Mouse (Mus musculus) adrenal gland, adult 2 months (tissue): Measurements from ENCODE around the gene Cdc37l1. TPM values are rescaled to one million over a fixed set of nuclear protein-coding genes. Genes with fewer than 3 reads are reported as not detected.

Experiments used
- polyA plus RNA-seq: library from polyadenylated mRNA; depleted of rRNA; stranded (reverse); fragments of >200 nt; gene quantifications from 2 replicates; pipeline ENCODE4 v1.2.3, GENCODE M21; 2012; rRNA removed
- total RNA-seq, 2 experiments: library from RNA; stranded (reverse); gene quantifications; 2 replicates each; pipeline ENCODE4 v1.2.3; 2021

Gene Cdc37l1
- total and polyA plus RNA-seq, 3 experiments: 11.2 to 46.2 (median 39.4) TPM

Other genes starting within 250 kb of the Cdc37l1 start
- gene Slc1a1, start 155.3 kb upstream of the Cdc37l1 start, total RNA-seq: 1 to 10 TPM in 1 of 2 experiments, under 1 TPM in 1; 0.89 to 1.5 TPM
- gene Slc1a1, start 155.3 kb upstream of the Cdc37l1 start, polyA plus RNA-seq: 0.59 and 0.64 TPM in 2 replicates
- gene Plpp6, start 26.4 kb upstream of the Cdc37l1 start, total RNA-seq: 10 to 100 TPM; 32.0 to 35.3 TPM
- 26.5 and 27.1 TPM in 2 replicates for gene Plpp6, start 26.4 kb upstream of the Cdc37l1 start, polyA plus RNA-seq
- 1 to 10 TPM; 5.1 to 5.3 TPM for gene 4430402I18Rik, start 22.6 kb upstream of the Cdc37l1 start, total RNA-seq
- gene 4430402I18Rik, start 22.6 kb upstream of the Cdc37l1 start, polyA plus RNA-seq: 0.65 and 1.1 TPM in 2 replicates
- 100 to 1,000 TPM; 134 to 232 TPM for gene Ak3, start 57.6 kb downstream of the Cdc37l1 start, total RNA-seq
- 220 and 262 TPM in 2 replicates for gene Ak3, start 57.6 kb downstream of the Cdc37l1 start, polyA plus RNA-seq
- 10 to 100 TPM; 25.6 to 26.9 TPM for gene Rcl1, start 111.0 kb downstream of the Cdc37l1 start, total RNA-seq
- gene Rcl1, start 111.0 kb downstream of the Cdc37l1 start, polyA plus RNA-seq: 47.5 and 51.4 TPM in 2 replicates